Mouse (Mus musculus): ENCODE measurements around the gene March11.

GRCm38 (mm10) chr15:26353656-26354055 lies 44.8 kb downstream of the March11 start:
- TF ChIP-seq ZC3H11A (IDR thresholded peaks at IDR 0.05; ENCODE audit: borderline replicate concordance, low read depth, low read length) (no peak), MAFK (IDR thresholded peaks at IDR 0.05; ENCODE audit: insufficient read depth, low read depth, low read length) (no peak)
